Mouse (Mus musculus) right cerebral cortex, postnatal 36 days (tissue): ENCODE data around the gene Olfr713.

Experiments
- DNase-seq, 2 experiments: peaks; one replicate each; pipeline ENCODE4 v3.0.0; 2022; ENCODE audit warnings: low spot score in 2 of 2, mixed read lengths in 1 of 2

Olfr713 gene

DNA sequence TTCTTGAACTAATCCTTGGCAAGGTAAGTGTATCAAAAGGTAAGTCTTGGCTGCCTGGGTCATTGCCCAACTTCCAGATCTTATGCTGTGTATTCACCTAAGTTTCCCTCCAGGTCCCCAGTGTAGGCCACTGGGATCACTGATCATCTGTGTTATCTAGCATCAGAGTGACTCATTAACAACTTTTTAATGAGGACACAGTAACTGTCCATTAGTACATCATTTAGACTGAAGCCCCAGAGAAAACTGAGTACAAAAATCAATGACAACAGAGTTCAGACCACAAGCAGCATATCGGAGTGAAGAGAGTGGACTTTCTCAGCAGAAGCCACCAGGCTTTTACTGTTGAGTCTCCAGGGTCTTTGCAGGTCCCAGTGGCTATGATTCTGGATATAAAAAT is at the start of gene Olfr713:
Gene Olfr713, plus strand, starts transcription at position 301 of the 400 bp plus-strand sequence.
- no peak for DNase-seq

GRCm38 (mm10) chr7:106985236-106985635 is 45.7 kb upstream of the Olfr713 start:
- no peak for DNase-seq

GRCm38 (mm10) chr7:107000798-107001197 is 30.2 kb upstream of the Olfr713 start:
- no peak for DNase-seq

- DNase-seq: no peak
These were observed 26.8 kb upstream of the Olfr713 start for GRCm38 (mm10) chr7:107004169-107004568.

- no peak for DNase-seq
These were observed 25.0 kb upstream of the Olfr713 start, which contains the start of gene Olfr2 for GRCm38 (mm10) chr7:107005972-107006371. Gene Olfr2 (minus strand): TSS chr7:107006072.

- no peak for DNase-seq
These were observed 9.1 kb downstream of the Olfr713 start for GRCm38 (mm10) chr7:107039934-107040563.

DNA sequence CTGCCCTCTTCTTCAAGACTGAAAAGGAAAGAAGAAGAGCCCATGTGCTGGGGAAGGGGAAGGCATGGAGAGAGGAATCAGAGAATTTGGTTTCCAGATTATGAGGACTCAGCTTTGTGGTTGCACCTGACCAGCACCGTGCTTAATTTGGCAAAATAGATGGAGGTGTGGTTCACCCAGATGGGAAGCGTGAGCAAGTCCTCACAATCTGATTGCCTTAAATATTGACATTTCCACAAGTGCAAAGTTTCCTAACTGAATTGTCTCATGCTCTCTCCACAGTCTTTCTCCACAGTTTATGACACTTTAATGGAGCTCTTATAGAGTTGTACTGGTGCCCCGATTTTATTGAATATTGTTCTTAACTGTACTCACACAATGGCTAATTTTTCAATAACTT is 12.2 kb downstream of the Olfr713 start:
- DNase-seq: no peak

DNA sequence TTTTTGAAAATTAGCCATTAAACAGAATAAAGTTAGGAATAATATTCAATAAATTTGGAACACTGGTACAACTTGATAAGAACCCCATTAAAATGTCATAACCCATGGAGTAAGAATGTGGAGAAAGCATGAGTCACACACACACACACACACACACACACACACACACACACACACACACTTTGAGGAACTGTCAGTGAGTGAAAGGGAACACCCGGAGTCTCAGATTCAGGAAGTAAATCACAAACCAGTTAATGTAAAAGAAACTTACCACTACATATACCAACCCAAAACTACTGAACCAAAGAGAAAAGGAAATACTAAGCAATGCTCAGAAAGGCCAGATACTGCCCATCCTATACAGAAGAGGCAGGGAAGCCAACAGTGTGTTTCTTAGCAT is 13.4 kb downstream of the Olfr713 start:
- DNase-seq: no peak

DNA sequence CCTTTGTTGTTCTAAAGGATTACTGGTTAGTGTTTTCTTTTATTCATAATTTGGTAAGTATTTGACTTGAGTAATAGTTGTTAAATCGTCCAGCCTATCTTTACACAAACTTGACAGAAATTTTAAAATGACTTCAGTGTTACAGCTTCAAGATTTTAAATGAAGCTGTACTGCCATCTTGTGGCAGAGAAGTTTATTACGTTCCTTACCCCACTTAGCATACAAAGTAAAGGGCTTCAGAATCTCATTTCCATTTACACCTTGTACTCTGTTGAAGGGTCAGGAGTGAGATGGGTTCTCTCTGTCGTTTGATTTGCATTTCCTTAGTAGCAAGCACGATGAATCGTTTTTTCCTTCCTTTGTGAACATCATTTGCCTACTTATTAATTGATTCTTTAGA is 14.9 kb downstream of the Olfr713 start:
- DNase-seq: no peak

DNA sequence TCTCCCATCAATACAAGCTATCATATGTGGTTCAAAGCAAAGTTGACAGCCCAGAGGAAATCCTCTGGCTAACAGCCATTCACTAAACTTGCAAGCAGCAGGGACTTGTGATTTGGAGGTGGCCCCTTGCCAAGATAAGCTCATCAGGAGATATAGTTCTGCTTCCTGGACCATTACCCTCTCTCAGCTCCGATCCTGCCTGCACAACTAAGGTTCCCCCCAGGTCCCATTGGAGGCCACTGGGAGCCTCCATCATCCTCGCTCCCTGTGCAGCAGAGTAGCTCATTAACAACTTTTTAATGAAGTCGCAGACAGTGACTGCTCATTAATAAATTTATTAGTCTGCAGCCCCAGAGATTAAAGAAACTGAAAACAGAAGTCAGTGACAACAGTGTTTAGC is 16.6 kb downstream of the Olfr713 start:
- no peak for DNase-seq

DNA sequence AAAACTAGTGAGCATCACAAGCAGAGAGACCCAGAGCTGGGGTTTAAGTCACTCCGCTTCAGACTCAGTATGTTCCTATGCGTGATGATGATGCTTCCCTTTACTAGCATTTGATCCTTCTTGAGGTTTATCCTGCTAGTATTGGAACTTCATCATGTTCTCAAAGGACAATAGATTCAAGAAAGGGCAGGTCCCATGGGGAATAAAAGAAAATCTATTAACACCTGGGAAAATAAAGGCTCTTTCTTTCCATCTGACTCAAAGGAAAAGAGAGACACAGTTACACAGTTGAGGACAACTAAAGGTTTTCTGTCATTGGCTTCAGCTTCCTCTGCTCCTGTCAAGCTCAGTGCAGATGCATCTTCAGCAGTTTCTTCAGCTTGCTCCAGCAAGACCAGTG is 39.7 kb downstream of the Olfr713 start, which contains the start of gene Olfr714:
Gene Olfr714, plus strand, starts transcription at position 301 of the 400 bp plus-strand sequence.
- DNase-seq: no peak
